ENCODE assay signal across 21 mouse cellular contexts in genomic region chr15:79429994-79430393, GRCm38 (mm10). TPM values are rescaled to one million over a fixed set of nuclear protein-coding genes. Genes with fewer than 3 reads are reported as not detected.
DNase-seq lines count a peak whose midpoint lies in the region; ATAC-seq lines count a peak whose summit lies in the region.
"Had no signal": no experiment of that assay in that cellular context is flagged by ENCODE, and none has a peak within 500 bp of the region (broad histone marks: within the 10 kb centered on the region; RNA-seq: fewer than 3 reads in every experiment).

No protein-coding gene starts in this region.

- H3K4me3 ChIP-seq in heart, embryonic 13.5 days, result no peak overlapping the region
- H3K4me3 ChIP-seq in kidney, embryonic 14.5 days (ENCODE audit: low read length), result no peak overlapping the region
- H3K4me3 ChIP-seq: forebrain, embryonic 10.5 days; forebrain, embryonic 13.5 days; heart, embryonic 12.5 days; hindbrain, embryonic 12.5 days; hindbrain, embryonic 15.5 days had no signal

- H3K27me3 ChIP-seq in heart, embryonic 13.5 days (replicated peaks), result no peaks in the 10 kb centered on the region
- no peaks in the 10 kb centered on the region for H3K27me3 ChIP-seq in kidney, embryonic 14.5 days (ENCODE audit: control insufficient read depth, insufficient read depth, low read length)
- H3K27me3 ChIP-seq: forebrain, embryonic 13.5 days; heart, embryonic 12.5 days; hindbrain, embryonic 12.5 days; hindbrain, embryonic 15.5 days had no signal

- no peak overlapping the region for H3K27ac ChIP-seq in heart, embryonic 13.5 days (replicated peaks)
- H3K27ac ChIP-seq in kidney, embryonic 14.5 days (ENCODE audit: low read depth, low read length), result no peak overlapping the region
- H3K27ac ChIP-seq: forebrain, embryonic 10.5 days; forebrain, embryonic 13.5 days; hindbrain, embryonic 12.5 days; hindbrain, embryonic 15.5 days had no signal

- no peak for DNase-seq in heart, postnatal 4 days
- DNase-seq in kidney, adult 9 months, result peak; percentile 62
- no peak for DNase-seq in kidney, postnatal 4 days
- peak; percentile 55 to 64 for DNase-seq in kidney, postnatal 36 days
- DNase-seq: adrenal gland, adult 2 months; adrenal gland, postnatal 25 days; cerebellum, adult 18-20 months; cerebellum, adult 9-10 months; cerebellum, postnatal 14 days; gastrocnemius, postnatal 10 days; gastrocnemius, postnatal 36 days; heart, postnatal 14 days had no signal

- no peaks in the 10 kb centered on the region for H3K9me3 ChIP-seq in heart, embryonic 13.5 days
- H3K9me3 ChIP-seq in kidney, embryonic 14.5 days (ENCODE audit: control insufficient read depth, low read length), result no peaks in the 10 kb centered on the region
- H3K9me3 ChIP-seq: forebrain, embryonic 10.5 days; forebrain, embryonic 13.5 days; hindbrain, embryonic 12.5 days; hindbrain, embryonic 15.5 days had no signal

- peaks cover 87% of the 10 kb centered on the region for H3K36me3 ChIP-seq in heart, embryonic 13.5 days
- H3K36me3 ChIP-seq in kidney, embryonic 14.5 days (ENCODE audit: control insufficient read depth, insufficient read depth, low read length), result peaks cover 87% of the 10 kb centered on the region

- 81% methylated on average over 7 of the region's 9 CpGs for WGBS in heart, embryonic 13.5 days
- WGBS in kidney, embryonic 14.5 days, result 75% methylated on average over 7 of the region's 9 CpGs

- H3K4me1 ChIP-seq in heart, embryonic 13.5 days, result peaks cover 64% of the 10 kb centered on the region
- H3K4me1 ChIP-seq in kidney, embryonic 14.5 days (ENCODE audit: control insufficient read depth, insufficient read depth, low read length), result peaks cover 3% of the 10 kb centered on the region; the same call in 1 of the 2 replicates

- ATAC-seq in heart, embryonic 13.5 days (ENCODE audit: extremely low read depth, insufficient number of reproducible peaks, low FRiP score, low TSS enrichment), result no peak
- no peak for ATAC-seq in kidney, embryonic 14.5 days (ENCODE audit: low FRiP score, low TSS enrichment)
- ATAC-seq: CD4-positive, CD25-positive, alpha-beta regulatory T cell, adult 4 months; forebrain, embryonic 13.5 days; forebrain, embryonic 16.5 days had no signal

- H3K9ac ChIP-seq in heart, embryonic 13.5 days, result 0 out of 2 replicates have a peak overlapping the region, but pooled peaks have one; percentile 37
- no peak overlapping the region for H3K9ac ChIP-seq in kidney, embryonic 14.5 days (ENCODE audit: low read depth, low read length)
- H3K9ac ChIP-seq: forebrain, embryonic 13.5 days; heart, embryonic 12.5 days; hindbrain, embryonic 12.5 days; hindbrain, embryonic 15.5 days had no signal

- H3K4me2 ChIP-seq in heart, embryonic 13.5 days, result no peak overlapping the region
- H3K4me2 ChIP-seq in kidney, embryonic 14.5 days (replicated peaks; ENCODE audit: low read depth, low read length), result no peak overlapping the region
- H3K4me2 ChIP-seq: forebrain, embryonic 13.5 days; heart, embryonic 12.5 days; hindbrain, embryonic 12.5 days; hindbrain, embryonic 15.5 days had no signal

RNA-seq across cellular contexts. Expression of gene Csnk1e, which starts 25.4 kb away (rescaled TPM):
- polyA plus RNA-seq in heart, embryonic 13.5 days (2015; fragmentation: Nextera tagmentation; extraction: Ambion mirVana), result 64.8 and 76.2 TPM in 2 replicates
- 100 to 1,000 TPM in 1 of 2 experiments, 10 to 100 TPM in 1; 99.6 to 108 TPM for total RNA-seq in heart, postnatal 4 days (2021)
- polyA plus RNA-seq in kidney, embryonic 14.5 days (2014; fragmentation: Nextera tagmentation; extraction: Ambion mirVana), result 88.8 and 107 TPM in 2 replicates

RNA-seq across cellular contexts. Expression of gene Tmem184b, which starts 26.6 kb away (rescaled TPM):
- 65.8 and 72.7 TPM in 2 replicates for polyA plus RNA-seq in heart, embryonic 13.5 days (2015; fragmentation: Nextera tagmentation; extraction: Ambion mirVana)
- 10 to 100 TPM; 68.1 to 73.4 TPM for total RNA-seq in heart, postnatal 4 days (2021)
- polyA plus RNA-seq in kidney, embryonic 14.5 days (2014; fragmentation: Nextera tagmentation; extraction: Ambion mirVana), result 45.8 and 63.1 TPM in 2 replicates

Comparison
In these comparisons a context has a peak if more than half of its experiments do, and no peak if none do; other contexts are left out.
1. DNase-seq: peak in kidney, adult 9 months (single experiment) and kidney, postnatal 36 days (2 of 2); none in heart, postnatal 4 days (single experiment) and kidney, postnatal 4 days (0 of 2).